Mouse (Mus musculus): ENCODE data around the gene Fen1. TPM values are rescaled to one million over a fixed set of nuclear protein-coding genes. Genes with fewer than 3 reads are reported as not detected.
"Not testable (repeated sequence)": the region's sequence is repeated elsewhere in the genome, so short reads cannot be mapped to it uniquely, and the experiment has no call there.

The Fen1 gene
- polyA plus RNA-seq, 1 experiment from 2014 or later, result 114 TPM

GRCm38 (mm10) chr19:10173844-10174539, 30.0 kb downstream of the Fen1 start:
- Histone ChIP-seq H3K27ac (ENCODE audit: low read depth) (no peak overlapping the region), H3K4me1 (ENCODE audit: insufficient read depth) (0 out of 2 replicates have a peak, but pooled peaks cover 6% of the 10 kb centered on the region), H3K9ac (no peak overlapping the region), H3K4me2 (no peak overlapping the region), H3K36me3 (ENCODE audit: insufficient read depth) (no peaks in the 10 kb centered on the region), H3K9me3 (ENCODE audit: low read depth, low read length) (no peaks in the 10 kb centered on the region), H3K4me3 (ENCODE audit: low read depth, low read length) (no peak overlapping the region), H3K27me3 (ENCODE audit: insufficient read depth, low read length) (no peaks in the 10 kb centered on the region)
- no peak for ATAC-seq (ENCODE audit: insufficient read depth)
- no peak for TF ChIP-seq CTCF (IDR thresholded peaks at IDR 0.05; ENCODE audit: low read depth)
- whole genome bisulfite sequencing, result 85% methylated on average over 7 of the region's 7 CpGs
- DNase-seq, result no peak

- WGBS, result 64% methylated on average over 5 of the region's 5 CpGs
- Histone ChIP-seq H3K27ac (ENCODE audit: low read depth) (no peak overlapping the region), H3K9me3 (ENCODE audit: low read depth, low read length) (no peaks in the 10 kb centered on the region), H3K9ac (no peak overlapping the region), H3K4me2 (no peak overlapping the region), H3K27me3 (ENCODE audit: insufficient read depth, low read length) (no peaks in the 10 kb centered on the region), H3K4me1 (ENCODE audit: insufficient read depth) (0 out of 2 replicates have a peak, but pooled peaks cover 6% of the 10 kb centered on the region), H3K4me3 (ENCODE audit: low read depth, low read length) (no peak overlapping the region), H3K36me3 (ENCODE audit: insufficient read depth) (no peaks in the 10 kb centered on the region)
- no peak for TF ChIP-seq CTCF (IDR thresholded peaks at IDR 0.05; ENCODE audit: low read depth)
- DNase-seq (no peak), ATAC-seq (ENCODE audit: insufficient read depth) (no peak)
These were observed 30.8 kb downstream of the Fen1 start for GRCm38 (mm10) chr19:10173116-10173718.

- no peak overlapping the region for H3K9ac ChIP-seq
- no peak overlapping the region for H3K4me2 ChIP-seq
- 0 out of 2 replicates have a peak, but pooled peaks cover under 1% of the 10 kb centered on the region for H3K4me1 ChIP-seq (ENCODE audit: insufficient read depth)
- no peak overlapping the region for H3K4me3 ChIP-seq (ENCODE audit: low read depth, low read length)
- DNase-seq (no peak), ATAC-seq (ENCODE audit: insufficient read depth) (no peak)
- TF ChIP-seq CTCF (IDR thresholded peaks at IDR 0.05; ENCODE audit: low read depth), result no peak
- no peak overlapping the region for H3K27ac ChIP-seq (ENCODE audit: low read depth)
- H3K36me3 ChIP-seq (ENCODE audit: insufficient read depth), result no peaks in the 10 kb centered on the region
- no peaks in the 10 kb centered on the region for H3K27me3 ChIP-seq (ENCODE audit: insufficient read depth, low read length)
- H3K9me3 ChIP-seq (ENCODE audit: low read depth, low read length), result no peaks in the 10 kb centered on the region
These were observed 32.1 kb downstream of the Fen1 start for GRCm38 (mm10) chr19:10171846-10172245.

GRCm38 (mm10) chr19:10171359-10171758, 32.6 kb downstream of the Fen1 start:
- Histone ChIP-seq H3K4me3 (ENCODE audit: low read depth, low read length) (no peak overlapping the region), H3K4me1 (ENCODE audit: insufficient read depth) (no peaks in the 10 kb centered on the region), H3K27me3 (ENCODE audit: insufficient read depth, low read length) (no peaks in the 10 kb centered on the region), H3K9ac (no peak overlapping the region), H3K4me2 (no peak overlapping the region), H3K27ac (ENCODE audit: low read depth) (no peak overlapping the region), H3K9me3 (ENCODE audit: low read depth, low read length) (no peaks in the 10 kb centered on the region), H3K36me3 (ENCODE audit: insufficient read depth) (no peaks in the 10 kb centered on the region)
- no peak for DNase-seq
- WGBS, result 85% methylated on average over 7 of the region's 7 CpGs
- ATAC-seq (ENCODE audit: insufficient read depth), result no peak
- TF ChIP-seq CTCF (IDR thresholded peaks at IDR 0.05; ENCODE audit: low read depth), result no peak

GRCm38 (mm10) chr19:10170466-10170865, 33.5 kb downstream of the Fen1 start:
- H3K27me3 ChIP-seq (ENCODE audit: insufficient read depth, low read length), result no peaks in the 10 kb centered on the region
- WGBS, result 24% methylated on average over 1 of the region's 1 CpGs
- no peaks in the 10 kb centered on the region for H3K36me3 ChIP-seq (ENCODE audit: insufficient read depth)

GRCm38 (mm10) chr19:10169692-10170330, 34.2 kb downstream of the Fen1 start:
- not testable (repeated sequence) for H3K9me3 ChIP-seq (ENCODE audit: low read depth, low read length)

More at GRCm38 (mm10) chr19:10170466-10170865, 33.5 kb downstream of the Fen1 start:
- Histone ChIP-seq H3K4me2 (no peak overlapping the region), H3K4me3 (ENCODE audit: low read depth, low read length) (no peak overlapping the region), H3K4me1 (ENCODE audit: insufficient read depth) (no peaks in the 10 kb centered on the region), H3K9me3 (ENCODE audit: low read depth, low read length) (no peaks in the 10 kb centered on the region), H3K9ac (no peak overlapping the region), H3K27ac (ENCODE audit: low read depth) (no peak overlapping the region)
- no peak for DNase-seq
- ATAC-seq (ENCODE audit: insufficient read depth), result no peak
- TF ChIP-seq CTCF (IDR thresholded peaks at IDR 0.05; ENCODE audit: low read depth), result no peak

GRCm38 (mm10) chr19:10169179-10169578, 34.8 kb downstream of the Fen1 start:
- ATAC-seq (ENCODE audit: insufficient read depth) (no peak), DNase-seq (no peak)
- no peaks in the 10 kb centered on the region for H3K36me3 ChIP-seq (ENCODE audit: insufficient read depth)
- H3K9me3 ChIP-seq (ENCODE audit: low read depth, low read length), result no peaks in the 10 kb centered on the region
- H3K9ac ChIP-seq, result no peak overlapping the region
- H3K4me2 ChIP-seq, result no peak overlapping the region
- TF ChIP-seq CTCF (IDR thresholded peaks at IDR 0.05; ENCODE audit: low read depth), result no peak
- H3K27ac ChIP-seq (ENCODE audit: low read depth), result no peak overlapping the region
- H3K27me3 ChIP-seq (ENCODE audit: insufficient read depth, low read length), result no peaks in the 10 kb centered on the region
- no peaks in the 10 kb centered on the region for H3K4me1 ChIP-seq (ENCODE audit: insufficient read depth)
- no peak overlapping the region for H3K4me3 ChIP-seq (ENCODE audit: low read depth, low read length)

More at GRCm38 (mm10) chr19:10169692-10170330, 34.2 kb downstream of the Fen1 start:
- DNase-seq; H3K27ac ChIP-seq (ENCODE audit: low read depth); H3K4me2 ChIP-seq; H3K4me3 ChIP-seq (ENCODE audit: low read depth, low read length); ATAC-seq (ENCODE audit: insufficient read depth); H3K9ac ChIP-seq; H3K27me3 ChIP-seq (ENCODE audit: insufficient read depth, low read length); H3K36me3 ChIP-seq (ENCODE audit: insufficient read depth); H3K4me1 ChIP-seq (ENCODE audit: insufficient read depth): not testable (repeated sequence)
- WGBS, result 84% methylated on average over 3 of the region's 3 CpGs

All from lung, embryonic 14.5 days (tissue).